Mouse (Mus musculus) spleen, adult 2 months (tissue): ENCODE results near the gene Dnah14.
A peak's percentile ranks its signal among the peaks of the same experiment; 100 is the strongest.

Experiments
- CTCF ChIP-seq: fragments of 200-500 bp; IDR thresholded peaks from 2 replicates; pipeline ENCODE4 v1.5.1; 2011; ENCODE audit warnings: mild to moderate bottlenecking, inconsistent platforms; ENCODE audit not compliant: insufficient read depth, insufficient read length, insufficient replicate concordance; ENCODE audit errors: extremely low read depth
- POLR2A ChIP-seq: fragments of 200-500 bp; IDR thresholded peaks from 2 replicates; pipeline ENCODE4 v1.6.1; 2011; ENCODE audit warnings: low read depth, low read length, inconsistent platforms

DNA sequence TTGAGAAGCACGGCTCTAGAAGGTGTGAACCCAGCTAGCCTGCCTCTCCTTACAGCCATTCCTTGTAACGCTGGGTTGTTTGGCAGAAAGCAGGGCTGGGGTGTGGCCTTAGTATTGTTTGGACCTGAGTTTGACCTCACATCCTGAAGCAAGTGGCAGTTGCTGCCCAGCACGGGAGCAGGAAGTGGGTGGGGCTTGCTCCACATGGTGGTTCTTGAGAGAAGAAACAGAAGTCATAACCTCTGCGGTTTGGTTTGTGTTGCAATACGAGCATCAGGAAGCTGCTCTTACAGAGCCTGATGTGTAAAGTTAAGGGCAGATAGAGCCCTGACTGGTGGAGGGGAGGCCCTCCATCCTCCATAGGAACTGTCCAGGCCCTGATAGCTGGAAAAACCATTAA is 284.3 kb downstream of the Dnah14 start:
- TF ChIP-seq CTCF (no peak), POLR2A (peak; percentile 68)
